Mouse (Mus musculus): ENCODE measurements around the gene Lyl1.
A peak's percentile ranks its signal among the peaks of the same experiment; 100 is the strongest.
"Not testable (repeated sequence)": the region's sequence is repeated elsewhere in the genome, so short reads cannot be mapped to it uniquely, and the experiment has no call there.

Gene Lyl1

DNA sequence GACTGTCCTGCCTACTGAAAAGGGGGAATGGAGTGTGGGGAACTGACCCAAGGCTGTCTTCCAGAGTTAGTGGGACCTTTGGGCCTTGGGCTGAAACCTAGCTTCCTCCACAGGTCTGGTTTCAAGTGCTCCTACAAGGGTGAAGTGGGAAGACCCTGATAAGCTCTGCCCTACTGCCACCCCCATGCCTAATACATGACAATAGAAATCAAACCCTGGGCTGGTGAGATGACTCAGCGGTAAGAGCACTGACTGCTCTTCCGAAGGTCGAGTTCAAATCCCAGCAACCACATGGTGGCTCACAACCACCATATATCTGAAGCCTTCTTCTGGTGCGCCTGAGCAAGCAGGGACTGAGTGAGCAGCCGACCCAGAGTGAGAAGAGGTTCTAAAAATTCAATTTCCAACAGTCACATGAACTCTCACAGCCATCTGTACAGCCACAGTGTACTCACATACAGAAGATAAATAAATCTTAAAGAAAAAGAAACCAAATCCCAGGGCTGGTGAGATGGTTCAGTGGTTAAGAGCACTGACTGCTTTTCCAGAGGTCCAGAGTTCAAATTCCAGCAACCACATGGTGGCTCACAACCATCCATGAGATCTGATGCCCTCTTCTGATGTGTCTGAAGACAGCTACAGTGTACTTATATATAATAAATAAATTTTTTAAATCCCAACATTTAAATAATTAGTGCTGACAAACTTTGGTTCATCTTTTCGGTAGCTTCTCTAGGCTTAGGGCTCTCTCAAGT is 32.3 kb upstream of the Lyl1 start:
- no peak for DNase-seq

DNA sequence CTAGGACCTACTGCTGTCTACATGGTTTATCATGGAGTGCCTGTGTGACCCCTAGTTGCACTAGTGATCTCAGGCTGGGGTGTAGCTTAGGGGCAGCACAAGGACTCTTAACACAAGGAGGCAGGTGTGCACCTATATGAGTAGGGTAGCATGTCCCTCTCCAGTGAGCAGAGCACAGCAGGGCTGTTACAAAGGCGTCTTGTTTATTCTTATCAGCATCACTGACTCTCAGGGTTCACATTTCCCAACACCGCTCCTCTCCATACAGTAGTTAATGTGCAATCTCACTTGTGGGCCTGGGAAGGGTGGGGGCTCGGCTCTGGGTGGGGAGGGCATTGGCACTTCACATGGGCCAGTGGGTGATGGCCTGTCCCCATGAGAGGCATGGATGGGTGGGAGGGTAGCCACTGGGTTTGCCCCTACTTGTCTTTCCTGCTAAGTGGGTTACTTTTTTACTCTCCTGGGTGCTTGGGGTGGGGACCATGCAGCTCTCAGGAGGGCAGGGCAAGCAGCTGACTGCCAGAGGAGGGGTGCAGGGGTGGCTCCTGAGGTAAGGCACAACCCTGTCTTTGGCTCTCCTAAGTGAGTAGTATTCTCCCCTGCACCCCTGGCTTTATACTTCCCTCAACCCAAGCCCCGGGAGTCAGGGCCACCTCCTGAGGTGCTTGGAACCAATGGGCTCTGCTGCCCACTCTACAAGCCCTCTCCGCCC is 30.8 kb upstream of the Lyl1 start:
- not testable (repeated sequence) for DNase-seq

DNA sequence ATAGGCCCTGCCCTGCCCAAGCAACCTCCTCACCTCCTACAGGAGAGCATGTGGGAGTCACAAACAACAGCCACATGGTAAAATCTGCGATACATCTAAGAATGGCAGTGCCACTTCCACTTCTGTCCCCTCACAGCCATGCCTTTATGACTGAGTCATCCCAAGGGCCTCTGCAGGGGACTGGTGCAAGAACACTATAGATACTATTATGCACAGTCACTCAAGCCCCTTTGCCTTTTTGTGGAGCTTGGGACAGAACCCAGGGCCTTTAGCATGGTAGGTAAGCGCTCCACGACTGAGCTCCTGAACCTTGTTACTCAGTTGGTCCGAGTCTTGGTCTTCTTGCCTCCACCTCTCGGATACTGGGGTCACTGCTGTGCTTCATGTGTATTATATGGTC is 24.0 kb upstream of the Lyl1 start:
- DNase-seq, result no peak

DNA sequence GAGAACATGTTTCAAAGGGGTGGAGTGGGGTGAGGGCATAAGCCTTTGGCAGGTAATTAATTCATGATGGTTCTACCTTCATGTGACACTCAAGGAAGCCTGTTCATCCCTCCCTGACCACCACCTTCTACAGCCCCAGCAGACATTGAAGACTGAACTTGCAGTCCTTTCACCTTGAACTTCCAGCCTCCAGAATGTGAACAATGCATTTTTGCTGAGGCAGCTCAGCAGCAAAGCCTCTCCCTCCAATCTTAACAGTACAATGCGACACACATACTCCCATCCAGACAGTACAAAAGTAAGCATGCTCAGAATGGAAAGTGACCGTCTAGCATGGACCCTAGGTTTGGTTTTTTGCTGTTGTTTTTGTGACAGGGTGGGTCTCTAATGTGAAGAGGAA is 19.8 kb upstream of the Lyl1 start:
- no peak for DNase-seq

DNA sequence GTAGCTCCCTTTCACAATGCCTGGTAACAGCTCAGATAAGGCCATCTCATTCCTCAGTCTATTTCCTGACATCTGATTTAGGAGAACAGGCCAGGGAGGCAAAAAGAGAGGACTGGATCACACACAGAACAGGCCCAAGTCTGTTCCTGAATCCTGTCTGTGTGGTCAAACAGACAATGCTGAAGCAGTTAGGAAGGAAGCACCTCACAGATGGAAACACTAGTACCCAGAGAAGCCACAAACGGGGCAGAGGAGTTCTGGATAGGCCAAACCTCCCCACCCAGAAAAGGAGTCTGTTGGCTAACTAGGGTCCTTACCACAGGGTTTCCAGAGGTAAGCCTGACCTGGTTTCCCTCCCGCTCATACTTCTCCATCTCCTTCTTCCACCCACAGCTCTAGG is 19.0 kb upstream of the Lyl1 start:
- DNase-seq, result no peak

DNA sequence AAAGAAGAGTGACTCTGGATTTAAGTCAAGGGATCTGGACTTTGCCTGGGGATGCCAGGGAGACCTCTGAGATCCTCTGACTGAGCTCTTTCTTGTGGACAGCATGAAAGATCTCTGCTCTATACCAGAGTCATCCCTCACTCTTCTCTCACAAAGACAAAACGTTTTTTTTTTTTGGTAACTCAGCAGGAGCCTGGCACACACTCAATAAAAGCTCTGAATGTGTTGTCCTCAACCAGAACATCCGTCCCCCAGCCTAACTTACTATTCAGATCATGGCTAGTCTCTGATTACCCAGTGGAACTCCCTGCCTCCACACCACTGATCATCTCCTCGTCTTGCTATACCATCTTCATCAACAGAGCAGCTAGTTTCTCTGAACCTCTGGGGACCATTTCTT is 16.7 kb upstream of the Lyl1 start:
- DNase-seq, result no peak

DNA sequence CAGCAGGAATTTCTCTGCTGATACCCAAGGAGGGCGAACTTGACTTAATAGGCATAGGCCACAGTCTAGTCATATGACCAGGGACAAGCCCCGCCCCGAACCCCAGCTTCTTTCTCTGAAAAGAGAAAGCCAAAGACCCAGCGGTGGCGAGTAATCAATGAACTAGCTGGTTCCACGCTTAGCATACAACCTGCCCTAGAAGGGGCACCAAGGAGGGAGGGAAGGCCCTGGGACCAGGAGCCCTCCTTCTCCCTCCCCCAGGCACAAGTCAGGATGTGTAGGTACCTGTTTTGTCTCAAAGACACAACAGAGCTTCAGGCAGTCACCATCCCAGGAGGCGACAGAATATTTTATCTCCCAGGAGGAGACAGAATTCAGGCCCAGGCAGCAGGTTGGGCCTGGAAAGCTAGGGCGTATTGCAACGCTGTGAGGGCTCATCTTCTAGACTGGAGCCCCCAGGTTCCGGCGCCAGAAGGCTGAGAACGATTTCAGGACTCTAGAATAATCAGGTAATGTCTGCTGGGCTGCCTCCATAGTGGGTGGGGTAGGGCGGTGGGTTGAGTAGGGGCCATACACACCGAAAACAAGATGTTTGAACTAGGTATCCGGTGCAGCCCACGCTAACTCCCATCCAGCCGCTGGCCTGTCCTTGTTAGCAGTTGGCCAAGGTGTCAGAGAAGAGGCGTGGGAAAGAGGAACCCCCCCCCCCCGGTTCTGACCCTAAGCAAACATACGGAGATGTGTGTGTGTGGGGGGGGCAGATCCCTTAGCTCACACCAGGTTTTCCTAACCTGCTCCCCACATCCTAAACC is 14.9 kb upstream of the Lyl1 start, which contains the start of gene Trmt1:
Gene Trmt1 (plus strand): TSS at position 117 of the 812 bp plus-strand sequence.
- DNase-seq, result no peak

DNA sequence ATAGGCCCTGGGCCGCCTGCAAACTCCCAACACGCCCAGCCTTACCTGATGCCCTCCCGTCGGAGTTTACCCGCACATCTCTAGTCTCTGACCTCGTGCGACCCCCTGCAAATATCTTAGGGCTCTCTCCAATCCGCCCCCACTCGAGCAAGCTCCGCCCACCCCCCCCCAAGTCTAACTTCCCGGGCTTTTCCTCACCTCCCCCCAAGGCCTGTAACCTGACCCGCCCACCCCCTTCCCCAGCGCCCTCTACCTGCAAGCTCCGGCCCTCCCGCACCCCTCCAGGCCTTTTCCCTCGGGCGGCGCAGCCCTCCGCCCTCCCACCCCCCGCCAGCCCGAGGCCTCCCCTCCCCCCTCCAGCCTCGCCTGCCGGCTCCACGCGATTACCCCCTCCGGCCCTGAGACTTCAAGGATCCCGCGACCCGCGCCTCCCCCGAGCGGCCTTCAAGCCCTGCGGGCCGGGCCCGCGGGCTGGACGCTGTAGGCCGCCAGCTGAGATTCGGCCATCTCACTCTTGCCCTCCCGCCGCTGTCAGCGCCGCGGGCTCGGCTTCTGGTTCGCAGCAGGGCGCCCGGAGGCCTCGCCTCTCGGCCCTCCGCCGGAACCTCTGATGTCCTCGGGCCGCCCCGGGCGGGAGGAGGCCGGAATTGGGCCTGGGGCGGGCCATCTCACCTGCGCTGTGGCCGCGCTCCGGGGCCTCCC is 14.1 kb upstream of the Lyl1 start:
- no peak for DNase-seq

DNA sequence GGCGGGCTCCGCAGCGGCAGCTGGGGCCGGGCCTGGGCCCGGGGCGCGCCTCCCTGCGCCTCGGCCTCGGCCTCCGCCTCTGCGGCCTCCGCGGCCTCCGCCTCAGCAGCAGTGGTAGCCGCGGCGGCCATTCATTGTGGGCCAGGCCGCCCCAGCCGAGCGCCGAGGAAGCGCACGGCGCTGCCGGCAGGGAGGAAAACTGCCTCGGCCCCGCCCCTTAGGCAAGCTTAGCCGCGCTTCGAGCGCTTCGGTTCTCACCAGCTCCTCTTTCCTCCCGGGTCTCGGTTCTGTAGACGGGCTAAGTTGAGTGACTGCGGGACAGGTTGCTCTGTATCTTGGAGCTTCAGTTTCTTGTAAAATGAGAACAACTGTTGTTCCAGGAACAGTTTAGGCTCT is 13.6 kb upstream of the Lyl1 start, which contains the start of gene Nacc1:
Gene Nacc1 (minus strand): TSS at position 158 of the 396 bp plus-strand sequence.
- DNase-seq, result peak; percentile 91

DNA sequence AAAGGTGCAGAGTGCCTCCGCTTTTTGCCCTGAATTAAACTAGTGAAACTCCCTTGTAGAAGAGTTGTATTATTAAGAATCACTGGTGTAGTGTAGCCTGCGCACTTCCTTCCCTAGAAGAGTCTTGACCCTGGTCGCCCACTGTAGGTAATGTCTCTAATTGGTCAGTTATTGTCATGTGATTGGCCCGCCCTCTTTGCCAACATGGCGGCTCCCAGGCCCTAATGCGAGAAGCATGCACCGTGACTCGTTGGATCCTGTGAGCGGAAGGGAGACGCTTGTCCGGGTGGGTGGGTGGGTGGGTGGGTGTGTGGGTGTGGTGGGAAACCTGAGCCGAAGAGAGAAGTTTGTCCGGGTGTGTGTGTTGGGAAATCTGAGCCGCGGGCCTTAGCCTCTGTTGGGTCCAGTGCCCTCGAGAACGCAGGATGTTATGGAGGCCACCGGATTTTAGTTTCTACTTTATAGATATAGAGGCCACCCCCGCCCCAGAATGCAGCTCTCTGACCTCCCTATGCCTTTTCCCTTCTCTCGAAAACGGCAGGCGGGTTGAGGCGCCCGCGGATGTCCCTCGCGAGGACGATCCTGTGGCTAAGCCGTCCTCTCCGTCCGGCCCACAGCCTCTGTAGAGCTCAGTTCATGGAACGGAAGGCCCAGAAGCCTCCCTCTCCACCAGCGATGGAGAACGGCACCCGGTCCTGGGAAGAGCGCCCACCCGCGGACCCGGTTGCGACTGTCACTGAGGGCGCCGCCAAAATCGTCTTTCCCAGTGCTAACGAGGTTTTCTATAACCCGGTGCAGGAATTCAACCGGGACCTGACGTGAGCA is 12.0 kb upstream of the Lyl1 start:
- DNase-seq, result peak; percentile 95

DNA sequence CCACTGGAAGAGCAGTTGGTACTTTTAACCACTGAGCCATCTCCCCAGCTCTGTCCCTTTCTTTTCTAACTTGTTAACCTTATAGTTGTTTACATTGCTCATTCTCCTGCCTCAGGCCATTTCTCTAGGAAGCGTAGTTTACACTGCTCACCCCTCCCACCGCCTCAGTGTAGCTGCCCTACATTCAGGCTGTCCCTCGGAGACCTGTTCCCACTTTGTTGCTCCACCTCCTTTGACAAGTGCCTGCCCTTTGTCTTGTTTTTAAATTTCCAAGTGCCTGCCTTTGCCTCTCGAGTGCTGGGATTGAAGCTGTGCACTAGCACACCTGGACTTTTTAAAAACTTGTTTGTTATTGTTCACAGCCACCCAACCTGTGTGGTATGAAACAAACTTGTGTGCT is 7.9 kb upstream of the Lyl1 start:
- no peak for DNase-seq

DNA sequence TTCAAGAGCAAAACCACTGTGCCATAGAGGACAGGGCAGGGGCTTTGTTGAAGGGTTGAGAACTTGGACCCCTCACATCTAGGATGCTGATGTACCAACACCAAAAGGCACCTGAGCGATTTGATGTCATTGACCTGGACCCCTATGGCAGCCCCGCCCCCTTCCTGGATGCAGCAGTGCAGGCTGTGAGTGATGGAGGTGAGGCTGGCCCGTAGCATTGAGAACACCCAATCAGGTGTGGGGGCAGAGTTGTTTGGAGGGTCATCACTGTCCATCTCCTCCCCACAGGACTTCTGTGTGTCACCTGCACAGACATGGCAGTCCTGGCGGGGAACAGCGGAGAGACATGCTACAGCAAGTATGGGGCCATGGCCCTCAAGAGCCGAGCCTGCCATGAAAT is 6.1 kb upstream of the Lyl1 start:
- no peak for DNase-seq

DNA sequence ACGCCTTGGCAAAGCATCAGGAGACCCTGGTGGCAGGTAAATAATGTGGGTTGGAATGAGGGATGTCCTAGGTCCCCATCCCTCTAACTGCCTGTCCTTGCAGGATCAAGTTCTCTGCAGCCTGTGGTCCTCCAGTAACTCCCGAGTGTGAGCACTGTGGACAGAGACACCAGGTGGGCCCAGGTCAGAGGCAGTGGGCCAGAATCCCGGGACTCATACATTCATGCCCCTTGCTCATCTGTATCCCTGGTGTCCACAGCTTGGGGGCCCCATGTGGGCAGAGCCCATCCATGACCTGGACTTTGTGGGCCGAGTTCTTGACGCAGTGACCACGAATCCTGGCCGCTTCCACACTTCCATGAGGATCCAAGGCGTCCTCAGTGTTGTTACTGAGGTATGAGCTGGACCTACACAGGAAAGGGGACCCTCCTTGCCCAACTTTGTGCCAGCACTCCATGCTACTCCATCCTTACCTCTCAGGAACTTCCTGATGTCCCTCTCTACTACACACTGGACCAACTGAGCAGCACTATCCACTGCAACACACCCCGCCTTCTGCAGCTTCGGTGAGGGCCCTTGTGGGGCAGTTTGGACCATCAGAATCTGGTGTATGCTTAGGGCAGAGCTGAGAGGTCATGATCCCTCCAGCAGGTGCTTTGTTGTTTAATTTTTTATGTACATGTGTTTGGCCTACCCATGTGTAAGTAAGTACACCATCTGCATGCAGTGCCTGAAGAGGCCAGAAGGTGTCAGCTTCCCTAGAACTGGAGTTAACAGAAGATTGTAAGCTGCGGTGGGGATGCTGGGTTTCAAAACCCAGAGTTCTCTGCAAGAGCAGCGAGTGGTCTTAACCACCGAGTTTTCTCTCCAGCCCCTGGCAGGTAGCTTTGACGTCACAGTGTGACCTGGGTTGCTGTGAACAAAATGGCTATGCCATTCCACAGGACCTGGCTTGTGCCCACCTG is 3.8 kb upstream of the Lyl1 start:
- no peak for DNase-seq

DNA sequence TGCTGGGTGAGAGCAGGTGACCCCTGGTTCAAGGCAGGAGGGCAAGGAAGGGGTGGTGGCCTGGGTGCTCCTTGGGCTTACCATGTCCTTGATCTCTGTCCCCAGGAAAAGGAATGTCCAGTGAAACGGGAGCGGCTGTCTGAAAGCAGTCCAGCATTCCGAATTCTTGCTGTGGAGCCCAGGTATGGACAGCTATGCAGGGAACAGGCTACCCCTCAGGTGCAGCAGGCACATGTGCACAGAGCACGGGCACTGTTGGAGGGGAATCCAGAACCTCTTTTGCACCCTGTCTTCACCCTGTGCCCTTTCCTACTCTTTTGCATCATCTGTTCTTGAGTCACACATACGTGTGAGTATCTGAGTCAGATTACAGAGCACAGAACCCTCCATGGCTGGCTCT is 3.0 kb upstream of the Lyl1 start:
- no peak for DNase-seq

DNA sequence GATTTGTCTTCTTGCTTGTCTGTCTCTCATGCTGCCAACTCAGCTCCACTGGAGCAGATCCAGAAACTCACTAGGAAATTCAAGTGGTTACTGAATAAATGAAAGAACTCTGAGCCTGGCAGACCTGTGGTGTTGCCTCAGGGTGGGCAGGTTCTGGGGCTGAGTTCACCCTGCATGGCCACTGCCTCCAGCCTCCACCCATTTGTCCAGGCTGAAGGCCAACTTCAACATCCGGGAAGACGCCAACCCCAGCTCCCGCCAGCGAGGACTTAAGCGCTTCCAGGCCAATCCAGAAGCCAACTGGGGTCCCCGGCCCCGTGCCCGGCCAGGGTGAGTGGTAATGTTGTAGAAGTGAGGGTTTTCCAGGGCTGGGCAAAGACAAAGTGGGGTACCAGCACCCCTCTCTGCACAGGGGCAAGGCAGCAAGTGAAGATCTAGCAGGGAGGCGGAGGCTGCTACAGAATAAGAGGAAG is 2.3 kb upstream of the Lyl1 start:
- DNase-seq, result no peak

DNA sequence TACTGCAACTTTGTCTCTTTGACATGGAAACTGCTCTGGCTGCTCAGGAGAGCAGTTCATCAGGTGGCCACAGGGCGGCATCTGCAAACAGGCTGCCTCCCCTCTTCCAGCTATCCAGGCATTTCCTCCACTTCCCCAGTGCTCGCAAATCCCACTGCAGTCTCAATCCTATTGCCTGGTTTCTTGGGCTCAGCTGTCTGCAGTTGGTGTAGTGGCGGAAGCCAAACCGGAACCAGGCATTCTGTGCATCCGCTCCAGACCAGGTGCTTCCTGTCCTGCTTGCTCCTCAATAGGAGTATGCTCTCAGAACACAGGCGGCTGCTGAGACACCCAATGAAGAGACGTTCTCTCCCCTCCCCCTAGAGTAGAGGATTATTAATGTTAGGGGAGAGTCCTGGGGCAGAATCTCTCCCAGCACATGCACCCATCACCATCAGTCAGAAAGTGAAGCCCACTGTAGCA is 1.4 kb upstream of the Lyl1 start:
- DNase-seq, result peak; percentile 56

DNA sequence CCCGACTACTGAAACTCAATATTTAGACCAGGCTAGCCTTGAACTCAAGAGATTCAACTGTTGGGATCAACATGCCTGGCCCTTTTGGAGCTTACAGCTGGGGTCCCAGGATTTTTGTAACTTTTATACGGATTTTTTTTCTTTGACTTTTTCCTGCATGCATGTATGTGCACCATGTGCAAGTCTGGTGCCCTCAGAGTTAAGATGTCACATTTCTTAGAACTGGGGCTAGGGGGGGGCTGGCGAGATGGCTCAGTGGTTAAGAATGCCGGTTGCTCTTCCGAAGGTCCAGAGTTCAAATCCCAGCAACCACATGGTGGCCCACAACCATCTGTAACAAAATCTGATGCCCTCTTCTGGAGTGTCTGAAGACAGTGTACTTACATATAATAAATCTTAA is 731 bp upstream of the Lyl1 start:
- DNase-seq, result no peak

DNA sequence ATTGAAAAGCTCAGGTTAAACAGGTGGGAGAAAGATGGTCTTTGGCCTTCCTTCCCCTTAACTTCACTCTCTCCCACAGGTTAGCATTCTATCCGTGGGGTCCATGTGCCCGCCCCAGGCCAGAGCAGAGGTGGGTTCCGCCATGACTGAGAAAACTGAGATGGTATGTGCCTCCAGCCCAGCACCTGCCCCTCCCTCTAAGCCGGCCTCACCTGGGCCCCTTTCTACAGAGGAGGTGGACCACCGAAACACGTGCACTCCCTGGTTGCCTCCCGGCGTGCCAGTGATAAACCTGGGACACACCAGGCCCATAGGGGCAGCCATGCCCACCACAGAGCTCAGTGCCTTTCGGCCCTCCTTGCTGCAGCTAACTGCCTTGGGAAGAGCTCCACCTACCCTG is 1.3 kb downstream of the Lyl1 start:
- no peak for DNase-seq

DNA sequence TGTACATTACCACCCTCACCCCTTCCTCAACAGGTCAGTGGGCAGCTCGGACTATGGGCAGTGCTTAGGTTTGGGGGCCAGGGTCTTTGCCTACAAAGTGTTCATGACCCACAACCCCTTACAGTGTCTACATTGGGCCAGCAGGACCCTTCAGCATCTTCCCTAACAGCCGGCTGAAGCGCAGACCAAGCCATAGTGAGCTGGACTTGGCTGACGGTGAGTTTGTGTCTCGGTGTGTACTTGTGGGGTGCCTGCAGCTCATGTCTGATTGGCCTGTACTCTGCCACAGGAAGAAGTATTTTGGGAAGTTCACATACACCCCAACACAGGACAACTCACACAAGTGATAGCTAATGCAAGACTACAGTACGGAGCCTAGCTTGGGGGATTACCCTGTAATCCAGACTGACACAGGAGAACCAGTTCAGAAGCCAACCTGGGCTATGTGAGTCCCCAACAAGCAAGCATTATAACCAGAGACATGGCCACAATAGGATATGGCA is 1.8 kb downstream of the Lyl1 start:
- no peak for DNase-seq
